Mouse (Mus musculus) retina, postnatal 1 day (tissue): ENCODE measurements around the gene A830031A19Rik.

ENCODE experiments used
- DNase-seq: peaks from one replicate; pipeline ENCODE4 v3.0.0-alpha.2; 2012

Gene A830031A19Rik

DNA sequence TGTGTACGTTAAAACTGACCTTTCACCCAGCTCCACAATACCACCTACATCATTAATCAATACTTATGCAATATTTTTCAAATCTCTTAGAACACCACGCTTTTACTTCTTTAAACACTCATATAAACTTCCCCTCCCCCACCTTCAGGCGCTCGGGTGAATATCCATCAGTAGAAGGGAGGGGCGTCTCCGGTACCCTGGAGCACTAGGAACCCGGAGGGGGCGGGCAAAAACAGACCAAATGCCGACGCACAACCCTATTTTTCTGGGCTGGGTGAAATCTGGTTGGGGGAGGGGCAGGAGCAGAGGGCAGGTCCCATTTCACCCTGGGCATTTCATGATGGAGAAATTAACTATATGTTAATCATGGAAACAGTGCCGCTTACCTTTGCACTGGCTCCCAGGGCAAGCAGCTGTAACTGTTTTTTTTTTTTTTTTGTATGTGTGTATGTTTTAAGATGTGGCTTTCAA is at the start of gene A830031A19Rik:
Gene A830031A19Rik, minus strand, starts transcription at position 421 of the 471 bp plus-strand sequence.
- no peak for DNase-seq

DNA sequence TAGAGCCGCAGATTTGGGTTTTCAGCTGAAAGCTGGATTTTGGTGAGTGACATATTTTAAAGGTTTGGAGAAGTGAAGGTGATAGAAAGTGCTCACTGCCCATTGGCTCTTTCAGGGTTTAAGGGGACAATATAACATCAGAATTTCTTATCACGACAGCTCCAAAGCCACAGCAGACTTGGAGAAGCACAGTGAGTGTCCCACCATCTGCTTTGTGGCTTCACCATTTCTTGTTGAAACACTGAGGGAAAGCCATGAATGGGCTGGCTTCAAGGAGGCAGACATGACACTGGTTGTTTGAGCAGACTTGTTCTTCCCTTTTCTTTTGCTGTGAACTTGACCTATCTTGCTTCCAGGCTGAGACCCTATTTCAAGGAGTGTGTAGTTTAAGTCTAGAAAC is 49.1 kb upstream of the A830031A19Rik start:
- no peak for DNase-seq

DNA sequence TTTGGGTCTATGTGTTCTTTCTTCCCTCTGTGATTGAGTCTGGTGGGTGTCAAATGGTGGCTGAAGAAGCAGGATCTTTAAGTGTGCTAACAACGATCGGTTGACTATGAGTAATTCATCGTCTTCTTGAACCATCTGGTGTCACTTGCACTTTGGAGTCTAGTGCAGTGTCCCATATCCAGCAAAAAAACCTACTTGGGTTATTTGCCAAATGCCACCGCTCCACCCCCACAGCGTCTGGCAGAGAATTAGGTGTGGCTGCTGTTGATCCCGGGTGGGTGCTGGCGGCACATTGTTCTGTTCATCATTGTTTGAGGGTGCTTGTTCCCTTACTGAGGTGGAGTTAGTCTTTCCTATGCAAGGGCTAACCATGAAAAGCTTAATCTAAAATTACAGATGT is 48.0 kb upstream of the A830031A19Rik start:
- DNase-seq, result no peak

DNA sequence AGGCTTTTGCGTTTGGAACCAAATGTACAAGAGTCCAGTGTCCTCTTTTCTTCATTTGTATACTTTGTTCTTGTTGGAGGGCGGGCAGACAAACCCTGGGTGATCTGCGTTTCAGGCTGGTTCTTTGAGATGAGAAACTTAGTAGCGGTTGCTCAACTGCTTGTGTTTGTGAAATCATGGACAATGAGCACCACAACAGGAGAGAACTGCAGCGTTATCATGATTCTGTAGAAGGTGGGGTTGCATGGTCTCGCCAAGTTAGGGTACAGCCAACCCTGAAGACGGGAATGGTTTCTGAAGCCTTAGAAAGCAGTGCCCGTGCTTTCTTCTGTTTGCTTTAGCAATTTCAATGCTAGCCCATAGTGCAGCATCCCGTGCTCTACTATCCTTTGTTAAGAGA is 46.3 kb upstream of the A830031A19Rik start:
- no peak for DNase-seq

DNA sequence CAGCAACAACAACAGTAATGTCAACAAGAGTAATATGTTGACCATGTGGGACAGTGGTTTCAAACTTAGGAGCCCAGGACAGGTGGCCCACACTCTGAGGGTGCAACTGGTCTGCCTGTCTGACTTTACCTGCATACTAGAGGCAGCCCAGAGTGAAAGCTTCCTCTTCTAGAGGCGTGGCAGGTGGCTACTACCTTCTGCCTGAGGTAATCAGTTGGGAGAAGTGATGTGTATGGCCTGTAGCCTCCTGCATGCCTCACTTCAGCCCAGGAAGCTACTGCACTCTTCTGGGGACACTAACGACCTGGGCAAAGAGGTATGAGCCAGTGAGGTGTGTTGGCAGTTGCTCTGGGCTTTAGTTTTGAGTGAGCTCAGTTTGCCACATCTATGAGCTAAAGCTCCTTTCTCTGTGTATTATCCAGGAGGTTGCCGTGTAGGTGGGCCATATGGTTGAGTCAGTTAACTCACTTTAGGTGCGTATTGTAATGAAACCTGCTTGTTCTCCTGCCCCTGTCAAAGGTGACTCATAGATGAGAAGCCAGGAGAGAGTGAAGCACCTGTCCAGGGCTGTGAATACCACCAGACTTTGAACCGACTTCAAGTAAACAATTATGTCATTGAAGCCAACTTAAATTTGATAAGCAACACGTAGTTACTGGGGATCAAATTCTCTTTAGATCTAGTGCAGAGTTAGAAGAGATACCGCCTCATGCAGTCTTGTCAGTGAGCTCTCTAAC is 41.9 kb upstream of the A830031A19Rik start:
- no peak for DNase-seq

DNA sequence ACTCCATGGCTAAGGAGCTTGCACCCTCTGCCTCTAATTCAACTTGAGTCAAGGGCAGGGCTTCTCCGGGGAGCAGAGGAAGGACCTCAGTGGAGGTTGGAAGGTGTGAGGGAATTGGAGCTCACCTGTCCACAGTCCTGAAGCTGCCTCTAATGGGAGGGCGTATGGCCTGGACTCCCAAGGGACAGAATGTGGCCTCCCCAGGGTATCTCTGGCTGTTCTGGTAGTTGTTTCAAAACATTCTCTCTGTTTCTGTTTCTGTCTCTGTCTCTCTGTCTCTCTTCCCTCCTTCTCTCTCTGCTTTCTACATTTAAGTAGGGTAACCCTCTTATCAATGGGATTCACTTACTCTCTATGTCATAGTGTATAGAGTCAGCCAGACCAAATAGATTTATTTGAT is 41.2 kb upstream of the A830031A19Rik start:
- no peak for DNase-seq

DNA sequence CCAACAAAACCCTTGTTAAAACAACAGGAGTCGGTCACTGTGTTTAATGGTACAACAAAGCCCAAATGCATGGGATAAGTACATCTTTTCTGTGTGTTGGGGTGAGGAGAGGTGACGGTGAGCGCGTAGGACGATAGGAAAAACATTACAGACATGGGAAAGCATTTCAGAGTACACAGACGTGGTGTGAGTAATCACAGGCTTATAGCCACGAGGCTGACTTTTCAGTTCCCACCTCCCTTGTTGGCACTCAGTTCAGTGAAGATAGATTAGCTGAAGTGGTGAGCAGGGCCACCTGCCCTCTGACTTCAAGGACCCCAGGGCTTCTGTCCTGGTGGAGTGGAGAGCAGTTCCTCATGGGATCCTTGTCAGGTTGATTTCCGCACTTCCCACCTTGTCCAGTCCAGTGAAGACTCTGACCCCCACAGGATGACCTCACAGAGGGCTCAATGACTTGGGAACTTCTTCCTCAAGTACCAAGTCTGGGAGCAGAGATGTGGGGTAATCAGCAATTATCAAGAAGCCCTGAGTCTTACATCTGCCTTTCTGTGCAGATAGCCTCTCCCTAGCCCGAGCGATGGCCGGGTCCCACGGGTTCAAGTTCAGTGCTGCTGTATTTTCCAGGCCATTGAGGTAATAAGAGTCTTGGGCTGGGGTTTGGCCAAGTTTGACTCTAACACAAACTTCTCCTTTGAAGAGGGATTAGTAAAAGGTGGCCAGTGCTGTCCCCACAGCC is 40.3 kb upstream of the A830031A19Rik start:
- DNase-seq, result no peak

DNA sequence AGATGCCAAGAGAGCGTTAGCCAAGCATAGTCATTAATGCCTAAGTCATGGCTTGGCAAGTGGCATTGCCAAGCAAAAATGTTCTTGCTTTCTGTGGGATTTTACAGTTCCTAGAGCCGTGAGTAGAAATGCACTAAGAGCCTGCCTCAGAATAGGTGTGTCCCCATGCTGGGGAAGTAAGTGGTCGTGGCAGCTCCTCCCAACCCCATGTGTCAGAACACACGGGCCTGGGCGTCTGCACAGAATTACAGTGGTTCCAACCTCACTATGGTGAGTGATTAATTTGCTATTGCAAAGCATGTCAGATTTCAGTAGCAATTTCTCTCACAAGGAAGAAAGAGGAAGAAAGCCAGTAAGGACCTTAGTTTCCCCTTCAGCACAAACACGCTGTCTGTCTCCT is 36.9 kb upstream of the A830031A19Rik start:
- DNase-seq, result no peak

DNA sequence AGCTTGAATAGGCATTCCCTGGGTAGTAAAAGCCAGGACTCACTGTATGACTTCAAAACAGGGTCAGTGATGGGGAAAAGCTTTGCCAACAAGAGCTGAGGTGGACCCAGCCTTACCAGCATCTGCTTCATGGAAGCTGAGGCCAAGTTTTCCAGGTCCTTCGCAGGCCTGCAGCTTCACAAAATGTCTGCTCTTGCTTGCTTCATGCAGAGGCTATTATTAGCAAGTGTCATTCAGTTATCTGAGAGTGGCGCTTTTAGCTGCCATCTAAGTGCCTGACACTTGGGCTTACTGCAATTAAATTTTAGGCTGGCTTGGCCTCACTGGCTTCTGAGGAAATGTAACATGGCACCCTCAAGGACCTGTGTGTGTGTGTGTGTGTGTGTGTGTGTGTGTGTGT is 35.3 kb upstream of the A830031A19Rik start:
- DNase-seq, result no peak

DNA sequence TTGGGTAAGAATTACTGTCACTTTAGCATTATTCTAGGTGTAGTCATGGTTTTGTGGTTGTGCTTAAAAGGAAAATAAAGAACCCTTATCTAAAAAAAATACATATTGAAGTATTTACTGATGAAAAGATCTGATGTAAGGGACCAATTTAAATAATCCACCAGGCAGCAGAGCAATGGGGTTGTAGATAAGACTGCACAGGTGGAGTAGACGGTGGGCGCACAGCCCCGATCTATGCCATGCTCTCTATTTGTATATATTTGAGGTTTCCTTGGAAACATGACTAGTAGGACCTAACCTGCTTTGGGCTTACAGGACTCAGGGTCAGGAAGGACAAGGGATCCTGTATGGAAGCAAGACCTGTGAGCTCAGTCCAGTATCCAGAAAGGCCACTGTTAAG is 34.5 kb upstream of the A830031A19Rik start:
- DNase-seq, result no peak

DNA sequence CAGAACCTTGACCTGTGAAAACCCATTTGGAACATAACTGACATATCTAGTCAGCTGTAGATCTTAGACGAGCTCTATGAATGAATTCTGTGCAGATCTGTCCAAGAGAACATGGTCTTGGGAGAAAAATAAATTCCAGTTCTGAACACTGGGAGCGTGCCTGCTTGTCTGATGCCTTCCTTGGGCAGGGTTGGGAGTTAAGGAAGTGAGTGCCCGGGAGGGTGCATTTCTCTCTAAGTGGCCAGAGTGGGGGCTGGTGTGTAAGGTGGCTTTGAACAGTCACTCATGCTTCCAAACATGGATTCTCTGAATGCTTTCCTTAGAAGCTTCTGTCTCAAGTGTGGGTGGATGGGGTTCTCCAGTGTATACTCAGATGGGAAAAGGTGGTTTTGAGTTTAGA is 34.1 kb upstream of the A830031A19Rik start:
- DNase-seq, result no peak

DNA sequence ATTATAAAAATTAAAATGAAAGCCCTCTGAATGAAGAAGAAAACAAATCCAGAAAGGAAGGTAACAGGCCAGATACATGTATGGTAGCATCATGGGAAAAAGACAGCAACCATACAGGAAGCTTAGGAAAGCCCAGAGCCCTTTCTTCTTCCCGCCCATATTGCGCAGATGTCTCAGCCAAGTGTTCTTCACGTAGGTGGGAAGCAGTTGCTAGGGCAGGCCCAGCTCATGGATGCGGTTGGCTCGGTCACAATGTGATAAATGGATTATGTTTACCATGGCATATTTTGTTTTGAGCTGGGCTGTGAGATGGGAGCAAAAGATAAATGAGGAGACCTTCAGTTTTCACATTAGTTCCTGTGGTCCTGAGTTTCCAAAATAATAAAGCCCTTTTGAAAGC is 32.6 kb upstream of the A830031A19Rik start:
- no peak for DNase-seq

DNA sequence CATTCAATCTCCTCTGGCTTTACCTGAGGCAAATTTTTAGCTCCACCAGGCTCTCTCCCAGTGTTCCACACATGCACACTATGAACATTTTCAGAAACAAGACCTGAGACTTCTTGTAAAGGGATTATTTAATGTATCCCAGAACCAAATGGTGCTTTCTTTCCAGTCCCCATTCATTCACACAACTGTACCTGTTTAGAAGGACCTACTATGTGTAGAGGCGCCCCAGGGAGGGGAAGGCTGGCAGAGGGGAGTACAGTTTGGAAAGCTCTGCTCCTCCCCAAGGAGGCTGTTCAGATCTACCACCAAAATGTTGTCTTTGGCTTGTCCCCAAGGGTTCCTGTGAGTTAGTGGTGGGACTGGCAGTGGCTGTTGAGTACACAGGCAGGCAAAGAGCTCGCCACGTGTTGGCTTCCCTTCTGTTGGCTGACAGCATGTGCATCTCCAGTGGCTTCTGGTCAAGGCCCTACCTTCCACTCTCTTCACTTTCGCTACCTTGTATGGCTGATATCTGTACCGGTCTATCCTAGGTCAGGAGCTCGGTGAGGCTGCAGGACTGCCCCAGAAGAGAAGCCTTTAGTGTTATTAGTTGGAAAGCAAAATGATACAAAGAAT is 28.4 kb upstream of the A830031A19Rik start:
- DNase-seq, result no peak

DNA sequence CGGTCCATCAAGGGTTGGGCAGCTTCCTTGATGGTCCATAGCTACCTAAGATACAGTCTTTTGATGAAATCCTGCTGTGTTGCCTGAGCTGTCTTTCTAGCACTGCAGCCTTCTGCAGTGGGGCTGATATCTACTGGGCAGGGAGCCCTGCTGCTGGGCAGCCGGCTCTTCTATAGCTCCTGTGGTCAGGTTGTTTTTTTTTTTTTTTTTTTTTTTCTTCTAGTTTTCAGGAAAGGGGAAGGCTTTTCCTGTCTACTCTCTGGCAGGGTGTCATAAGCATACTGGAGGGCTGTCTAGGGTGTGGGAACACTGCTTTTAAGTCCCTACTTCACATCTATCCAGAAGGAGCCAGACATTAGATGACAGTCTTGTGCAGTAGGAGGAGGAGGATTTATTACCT is 27.5 kb upstream of the A830031A19Rik start:
- DNase-seq, result no peak

DNA sequence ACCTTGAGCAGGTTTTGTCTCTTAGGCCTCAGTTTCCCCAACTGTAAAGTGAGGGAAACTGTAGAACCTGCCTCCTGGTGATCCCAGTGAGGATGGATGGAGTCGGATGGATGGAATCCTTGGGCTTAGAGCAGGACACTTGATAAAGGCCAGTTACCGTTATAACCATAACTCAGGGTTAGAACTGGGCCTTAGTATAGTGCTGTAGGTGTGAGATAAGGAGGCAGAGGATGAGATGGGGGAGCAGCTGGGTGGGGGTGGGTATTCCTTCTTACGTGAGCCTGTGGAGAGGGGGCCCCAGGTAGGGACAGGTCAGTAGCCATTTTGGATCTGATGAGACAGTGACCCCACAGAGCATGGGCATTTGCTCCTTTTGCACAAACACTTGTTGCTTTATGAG is 26.8 kb upstream of the A830031A19Rik start:
- no peak for DNase-seq

DNA sequence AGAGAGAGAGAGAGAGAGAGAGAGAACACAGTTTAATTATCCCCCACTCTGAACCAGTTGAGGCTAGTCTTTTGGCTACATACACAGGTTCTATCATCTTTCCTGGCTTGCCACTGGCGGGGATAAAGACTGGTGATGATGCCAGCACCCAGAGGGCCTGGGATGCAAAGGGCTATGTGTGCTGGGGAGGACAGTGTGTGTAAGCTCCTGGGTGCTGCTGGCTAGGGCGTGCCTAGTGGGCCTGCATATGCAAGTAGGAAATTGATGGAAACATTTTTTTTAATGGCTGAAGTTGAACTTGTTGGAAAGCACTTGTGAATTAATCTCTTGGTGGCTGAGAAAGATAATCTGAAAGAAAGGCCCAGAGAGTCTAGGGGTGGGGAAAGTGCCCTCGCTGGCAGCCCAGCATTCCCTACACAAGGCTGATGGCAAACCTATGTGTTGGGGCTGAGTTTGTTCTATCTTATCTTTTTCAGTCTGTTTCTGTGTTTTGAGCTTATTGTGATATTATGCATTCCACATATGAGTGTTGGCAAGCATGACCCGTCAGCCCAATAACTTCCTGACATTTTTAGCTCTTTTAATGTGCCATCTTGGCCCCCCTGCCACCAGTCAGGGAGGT is 25.7 kb upstream of the A830031A19Rik start:
- DNase-seq, result peak; percentile 39

DNA sequence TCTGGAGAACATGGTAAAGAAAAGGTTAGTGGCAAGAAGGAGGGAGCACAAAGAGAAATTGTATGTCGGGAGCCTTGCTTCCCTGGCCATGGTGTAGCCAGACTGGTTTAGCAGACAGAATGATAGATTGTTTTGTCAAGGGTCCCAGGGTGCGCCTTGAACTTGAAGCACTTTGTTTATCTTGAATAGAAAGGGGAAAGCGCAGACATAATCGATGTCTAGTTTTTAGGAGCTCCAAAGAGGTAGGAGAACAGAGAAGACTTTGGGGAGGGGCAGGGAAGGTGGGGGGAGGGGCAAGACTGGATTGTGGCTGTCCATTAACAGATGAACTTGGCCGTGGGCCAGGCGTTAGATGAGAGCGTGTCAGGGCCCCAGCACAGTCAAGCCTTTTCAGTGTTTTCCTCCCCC is 25.0 kb upstream of the A830031A19Rik start:
- peak; percentile 78 for DNase-seq

DNA sequence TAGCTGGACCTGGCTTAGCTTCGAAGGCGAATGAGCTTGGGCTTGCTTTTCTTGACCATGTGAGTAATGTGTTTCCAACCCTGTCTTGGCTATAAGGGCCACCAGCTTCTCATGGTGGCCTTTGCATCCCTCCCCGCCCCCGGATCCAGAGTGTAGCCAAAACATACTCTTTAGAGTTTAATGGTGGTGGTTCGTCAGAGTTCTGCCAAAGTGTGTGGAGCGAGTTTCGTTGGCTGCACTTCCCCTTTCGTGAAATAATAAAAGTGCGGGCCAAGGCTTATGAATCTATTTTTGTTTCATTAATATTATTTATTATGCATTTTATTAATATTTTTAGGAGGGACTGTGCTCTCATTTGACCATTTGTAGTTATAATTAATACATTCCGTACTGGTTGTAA is 24.4 kb upstream of the A830031A19Rik start:
- no peak for DNase-seq

DNA sequence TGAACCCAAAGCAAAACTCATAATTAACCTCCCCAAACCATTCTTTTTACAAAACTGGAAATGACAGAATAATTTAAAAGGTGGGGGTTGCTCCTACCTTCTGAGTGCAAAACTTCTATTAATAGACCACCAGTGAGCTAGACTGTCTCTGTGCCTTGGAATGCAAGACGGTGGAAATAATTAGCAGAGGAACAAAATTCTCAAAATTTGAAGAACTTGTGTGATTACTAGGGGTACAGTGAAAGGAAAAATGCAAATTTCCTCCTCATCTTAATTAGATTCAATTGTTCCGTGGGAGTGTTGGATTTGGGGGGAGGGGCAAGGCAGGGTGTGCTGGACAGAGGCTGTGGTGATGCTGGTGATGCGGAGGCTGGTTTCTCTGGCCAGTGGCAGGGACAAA is 23.8 kb upstream of the A830031A19Rik start:
- DNase-seq, result no peak

DNA sequence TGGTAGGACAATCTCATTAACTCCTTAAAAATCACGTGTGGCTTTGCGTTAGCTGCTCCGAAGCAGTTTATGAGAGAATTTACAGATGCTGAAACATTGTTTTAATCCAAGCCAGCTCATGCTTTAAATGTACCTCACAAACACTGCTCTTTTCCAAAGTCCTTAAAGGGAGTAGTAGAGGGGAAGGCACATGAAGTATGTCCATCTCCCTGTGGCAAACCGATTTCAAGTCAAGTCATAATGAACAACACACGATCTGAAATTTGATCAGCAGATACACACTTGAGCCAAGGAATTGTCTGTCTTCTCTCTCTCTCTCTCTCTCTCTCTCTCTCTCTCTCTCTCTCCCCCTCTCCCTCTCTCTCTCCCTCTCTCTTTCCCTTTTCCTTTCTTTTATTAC is 23.2 kb upstream of the A830031A19Rik start:
- DNase-seq, result no peak

DNA sequence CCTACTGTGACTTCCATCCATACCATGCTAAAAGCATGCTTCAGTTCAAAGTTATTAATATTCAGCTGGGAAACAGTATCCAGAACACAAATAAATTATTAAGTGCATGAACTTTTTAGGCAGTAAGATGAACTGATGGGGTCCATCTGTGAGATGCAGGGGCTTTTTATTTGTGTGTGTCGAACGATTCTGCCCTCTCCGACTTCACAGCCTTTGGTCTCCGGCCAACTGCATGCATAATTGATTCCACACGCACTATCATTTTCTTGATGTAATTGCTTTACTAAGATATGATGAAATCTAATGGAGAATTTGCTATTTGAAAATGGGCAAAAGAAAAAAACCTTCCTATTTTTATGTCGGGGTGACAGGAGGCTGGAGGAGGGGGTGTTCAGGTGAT is 22.2 kb upstream of the A830031A19Rik start:
- no peak for DNase-seq

DNA sequence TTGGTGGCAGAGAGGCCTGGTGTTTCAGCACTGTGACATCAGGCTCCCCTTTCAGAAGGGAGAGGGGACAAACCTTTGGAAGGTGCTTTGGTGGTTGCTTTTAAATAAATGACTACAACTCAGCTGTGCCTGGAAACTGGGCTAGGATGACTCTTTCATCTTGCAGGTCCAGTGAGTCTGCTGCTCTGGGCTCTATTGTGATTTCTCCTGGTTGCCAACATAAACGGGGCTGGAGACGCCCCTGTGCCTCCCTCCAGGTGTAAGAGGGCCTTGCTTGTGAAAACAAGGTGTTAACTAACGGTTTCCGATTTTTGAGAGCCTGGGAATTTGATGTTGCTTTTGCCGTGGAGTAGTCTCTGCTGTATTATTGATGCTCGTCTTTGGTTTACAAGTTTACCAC is 21.6 kb upstream of the A830031A19Rik start:
- DNase-seq, result no peak

DNA sequence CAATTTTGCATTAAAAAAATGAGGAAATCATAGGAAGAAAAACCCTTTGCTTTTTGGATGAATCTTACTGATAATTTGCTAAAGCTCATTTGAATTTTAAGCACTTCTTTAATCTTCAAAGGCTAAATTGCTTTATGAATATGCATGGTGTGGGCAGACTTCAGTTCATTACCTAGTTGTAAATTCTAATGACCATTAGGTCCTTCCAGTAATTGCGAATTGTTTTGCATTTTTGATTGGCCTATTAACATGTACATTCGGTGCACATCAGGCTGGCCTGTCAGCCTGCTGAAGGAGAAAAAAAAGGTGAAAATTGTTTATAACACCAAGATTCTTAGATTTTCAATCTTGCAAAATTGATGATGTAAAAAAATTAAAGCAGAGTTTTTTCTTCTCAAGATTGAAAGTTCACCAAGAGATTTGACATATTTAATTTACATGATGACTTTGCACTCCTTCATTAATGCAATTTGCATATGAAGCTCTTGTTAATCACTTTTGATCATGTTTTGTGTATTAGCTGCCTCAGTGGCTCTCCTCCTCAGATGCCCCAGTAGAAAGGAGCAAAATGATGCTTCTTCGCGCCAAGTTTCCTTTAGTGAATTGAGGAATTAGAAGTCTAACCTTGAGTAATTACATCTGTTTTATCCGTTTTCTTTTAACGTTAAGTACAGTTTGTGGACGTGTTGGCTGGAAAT is 21.0 kb upstream of the A830031A19Rik start:
- DNase-seq, result peak; percentile 72
